Mouse (Mus musculus): ENCODE results near the gene Muc1.

Gene Muc1

GRCm38 (mm10) chr3:89228836-89229235 lies at the start of gene Muc1:
Gene Muc1, plus strand, starts transcription at chr3:89229057.
- in situ Hi-C loops (cut with MboI) = no loop called here

- in situ Hi-C loops (cut with MboI) = no loop called here
Measured at GRCm38 (mm10) chr3:89181749-89182500, 46.9 kb upstream of the Muc1 start.

GRCm38 (mm10) chr3:89182531-89183057 lies 46.3 kb upstream of the Muc1 start:
- in situ Hi-C loops (cut with MboI) = no loop called here

- in situ Hi-C loops (cut with MboI) = no loop called here
Measured at GRCm38 (mm10) chr3:89183058-89183958, 45.5 kb upstream of the Muc1 start, which contains the start of gene Fam189b. Gene Fam189b, plus strand, starts transcription at chr3:89183143.

GRCm38 (mm10) chr3:89183959-89184315 lies 44.9 kb upstream of the Muc1 start:
- in situ Hi-C loops (cut with MboI) = no loop called here

GRCm38 (mm10) chr3:89187197-89187596 lies 41.7 kb upstream of the Muc1 start:
- in situ Hi-C loops (cut with MboI) = no loop called here

GRCm38 (mm10) chr3:89187690-89188477 lies 41.0 kb upstream of the Muc1 start:
- in situ Hi-C loops (cut with MboI) = no loop called here

- in situ Hi-C loops (cut with MboI) = no loop called here
Measured at GRCm38 (mm10) chr3:89188478-89188875, 40.4 kb upstream of the Muc1 start.

- in situ Hi-C loops (cut with MboI) = no loop called here
Measured at GRCm38 (mm10) chr3:89190436-89190835, 38.4 kb upstream of the Muc1 start.

- in situ Hi-C loops (cut with MboI) = no loop called here
Measured at GRCm38 (mm10) chr3:89193351-89193750, 35.5 kb upstream of the Muc1 start.

GRCm38 (mm10) chr3:89193853-89194252 lies 35.0 kb upstream of the Muc1 start:
- in situ Hi-C loops (cut with MboI) = no loop called here

GRCm38 (mm10) chr3:89195979-89196877 lies 32.6 kb upstream of the Muc1 start:
- in situ Hi-C loops (cut with MboI) = no loop called here

- in situ Hi-C loops (cut with MboI) = no loop called here
Measured at GRCm38 (mm10) chr3:89199839-89200238, 29.0 kb upstream of the Muc1 start.

GRCm38 (mm10) chr3:89202253-89203141 lies 26.4 kb upstream of the Muc1 start, which contains the start of gene Gba:
Gene Gba, plus strand, starts transcription at chr3:89202928.
- in situ Hi-C loops (cut with MboI) = no loop called here

GRCm38 (mm10) chr3:89203142-89203514 lies 25.7 kb upstream of the Muc1 start:
- in situ Hi-C loops (cut with MboI) = no loop called here

GRCm38 (mm10) chr3:89206079-89206478 lies 22.8 kb upstream of the Muc1 start:
- in situ Hi-C loops (cut with MboI) = no loop called here

GRCm38 (mm10) chr3:89206695-89207094 lies 22.2 kb upstream of the Muc1 start:
- in situ Hi-C loops (cut with MboI) = no loop called here

- in situ Hi-C loops (cut with MboI) = no loop called here
Measured at GRCm38 (mm10) chr3:89208075-89208657, 20.7 kb upstream of the Muc1 start.

GRCm38 (mm10) chr3:89208736-89209135 lies 20.1 kb upstream of the Muc1 start:
- in situ Hi-C loops (cut with MboI) = no loop called here

Measured in mature B cell (primary cell).